Mouse (Mus musculus) erythroblast, adult 5-6 weeks (primary cell): Measurements from ENCODE around the gene Srrm2. TPM values are rescaled to one million over a fixed set of nuclear protein-coding genes. Genes with fewer than 3 reads are reported as not detected.

Experiments
- ATAC-seq: replicated peaks from 2 replicates; pipeline ENCODE4 v1.8.0; 2016; ENCODE audit warnings: moderate number of reproducible peaks, mild to moderate bottlenecking, moderate TSS enrichment, inconsistent platforms; ENCODE audit not compliant: poor library complexity, low FRiP score, severe bottlenecking
- total RNA-seq, 2 experiments: library from RNA; stranded (forward) in 1 of 2; stranded (reverse) in 1 of 2; fragments of 150-400 nt in 1 of 2; fragments of 200-764, 138-1000 nt in 1 of 2; gene quantifications; 2 replicates each; pipeline versions ENCODE4 v1.2.3 to v1.2.4; 2015 to 2017; ENCODE audit warnings: low replicate concordance in 2 of 2

Gene Srrm2
- total RNA-seq (2015; ENCODE audit: low replicate concordance) = 188 and 291 TPM in 2 replicates
- 169 and 183 TPM in 2 replicates for total RNA-seq (2017; ENCODE audit: low replicate concordance)

GRCm38 (mm10) chr17:23790269-23791078, at the start of gene Srrm2:
TSS of gene Srrm2 (plus strand) at chr17:23790532.
- peak; percentile 80 for ATAC-seq

- peak; percentile 72 for ATAC-seq
Measured at GRCm38 (mm10) chr17:23740598-23741021, 49.7 kb upstream of the Srrm2 start, which contains the start of gene Paqr4. TSS of gene Paqr4 (minus strand) at chr17:23740867.

GRCm38 (mm10) chr17:23741359-23742209, 48.7 kb upstream of the Srrm2 start:
- ATAC-seq = no peak

GRCm38 (mm10) chr17:23742210-23742793, 48.0 kb upstream of the Srrm2 start:
- ATAC-seq = no peak

GRCm38 (mm10) chr17:23742941-23743340, 47.4 kb upstream of the Srrm2 start:
- no peak for ATAC-seq

GRCm38 (mm10) chr17:23744076-23744475, 46.3 kb upstream of the Srrm2 start:
- ATAC-seq = no peak

GRCm38 (mm10) chr17:23744651-23745050, 45.7 kb upstream of the Srrm2 start:
- ATAC-seq = no peak

GRCm38 (mm10) chr17:23745301-23746251, 44.8 kb upstream of the Srrm2 start, which contains the start of gene Kremen2:
TSS of gene Kremen2 (minus strand) at chr17:23745833.
- no peak for ATAC-seq

- no peak for ATAC-seq
Measured at GRCm38 (mm10) chr17:23746311-23746710, 44.0 kb upstream of the Srrm2 start.

- no peak for ATAC-seq
Measured at GRCm38 (mm10) chr17:23746767-23747166, 43.6 kb upstream of the Srrm2 start.

- no peak for ATAC-seq
Measured at GRCm38 (mm10) chr17:23747471-23747870, 42.9 kb upstream of the Srrm2 start.

GRCm38 (mm10) chr17:23748026-23748425, 42.3 kb upstream of the Srrm2 start:
- ATAC-seq = no peak

GRCm38 (mm10) chr17:23748631-23749391, 41.5 kb upstream of the Srrm2 start:
- ATAC-seq = peak; percentile 73

- no peak for ATAC-seq
Measured at GRCm38 (mm10) chr17:23749400-23750191, 40.7 kb upstream of the Srrm2 start.

GRCm38 (mm10) chr17:23755689-23756088, 34.6 kb upstream of the Srrm2 start:
- no peak for ATAC-seq

GRCm38 (mm10) chr17:23757581-23757980, 32.8 kb upstream of the Srrm2 start:
- ATAC-seq = no peak

- ATAC-seq = no peak
Measured at GRCm38 (mm10) chr17:23758801-23759200, 31.5 kb upstream of the Srrm2 start.

GRCm38 (mm10) chr17:23760231-23760630, 30.1 kb upstream of the Srrm2 start:
- no peak for ATAC-seq
